Mouse (Mus musculus): Measurements from ENCODE around the gene Ppp2r5e.

GRCm38 (mm10) chr12:75564498-75564897 lies 31.5 kb downstream of the Ppp2r5e start:
- no peak for TF ChIP-seq POLR2A (IDR thresholded peaks at IDR 0.05; ENCODE audit: extremely low read depth, insufficient read depth, low read length)
- no peak for TF ChIP-seq CTCF (IDR thresholded peaks at IDR 0.05; ENCODE audit: low read depth, low read length)

Measured in liver, adult 2 months (tissue).